Mouse (Mus musculus) gastrocnemius, postnatal 25 days (tissue): ENCODE data around the gene Kdm8. TPM values are rescaled to one million over a fixed set of nuclear protein-coding genes. Genes with fewer than 3 reads are reported as not detected.

Experiments used
- DNase-seq: peaks from one replicate; pipeline ENCODE4 v3.0.0; 2022
- total RNA-seq, 2 experiments: library from RNA; stranded (reverse); gene quantifications; 1 replicate in 1 of 2; 2 replicates in 1 of 2; pipeline ENCODE4 v1.2.3; 2021

Kdm8 gene
- total RNA-seq, 2 experiments from 2014 or later: 4.1 to 4.5 TPM

- DNase-seq: no peak
Measured at GRCm38 (mm10) chr7:125462200-125462599, 17.7 kb downstream of the Kdm8 start.

GRCm38 (mm10) chr7:125469937-125470336 is 25.5 kb downstream of the Kdm8 start:
- peak; percentile 33 for DNase-seq

- no peak for DNase-seq
Measured at GRCm38 (mm10) chr7:125470901-125471300, 26.4 kb downstream of the Kdm8 start.

- peak; percentile 50 for DNase-seq
Measured at GRCm38 (mm10) chr7:125471991-125472741, 27.7 kb downstream of the Kdm8 start.

GRCm38 (mm10) chr7:125474535-125474934 is 30.1 kb downstream of the Kdm8 start:
- DNase-seq: no peak

- peak; percentile 32 for DNase-seq
Measured at GRCm38 (mm10) chr7:125475601-125476251, 31.2 kb downstream of the Kdm8 start.

GRCm38 (mm10) chr7:125478391-125478984 is 34.0 kb downstream of the Kdm8 start:
- DNase-seq: no peak

- DNase-seq: no peak
Measured at GRCm38 (mm10) chr7:125480518-125480917, 36.0 kb downstream of the Kdm8 start.

GRCm38 (mm10) chr7:125482339-125482738 is 37.9 kb downstream of the Kdm8 start:
- no peak for DNase-seq

GRCm38 (mm10) chr7:125482886-125483285 is 38.4 kb downstream of the Kdm8 start:
- no peak for DNase-seq

- no peak for DNase-seq
Measured at GRCm38 (mm10) chr7:125484791-125485190, 40.3 kb downstream of the Kdm8 start.

GRCm38 (mm10) chr7:125486121-125486630 is 41.7 kb downstream of the Kdm8 start:
- no peak for DNase-seq

- DNase-seq: no peak
Measured at GRCm38 (mm10) chr7:125487126-125487525, 42.6 kb downstream of the Kdm8 start.

- no peak for DNase-seq
Measured at GRCm38 (mm10) chr7:125488706-125489105, 44.2 kb downstream of the Kdm8 start.

- no peak for DNase-seq
Measured at GRCm38 (mm10) chr7:125489636-125490035, 45.2 kb downstream of the Kdm8 start.

GRCm38 (mm10) chr7:125490947-125491735 is 46.7 kb downstream of the Kdm8 start, which contains the start of gene Nsmce1:
Gene Nsmce1 (minus strand): TSS chr7:125491596.
- peak; percentile 95 for DNase-seq

- DNase-seq: no peak
Measured at GRCm38 (mm10) chr7:125491760-125492159, 47.3 kb downstream of the Kdm8 start.

GRCm38 (mm10) chr7:125492551-125492950 is 48.1 kb downstream of the Kdm8 start:
- no peak for DNase-seq

- no peak for DNase-seq
Measured at GRCm38 (mm10) chr7:125495864-125496440, 51.5 kb downstream of the Kdm8 start.

GRCm38 (mm10) chr7:125499927-125500868 is 55.7 kb downstream of the Kdm8 start:
- DNase-seq: peak; percentile 40

GRCm38 (mm10) chr7:125500879-125501278 is 56.4 kb downstream of the Kdm8 start:
- no peak for DNase-seq
